Mouse (Mus musculus) olfactory bulb, adult 2 months (tissue): Measurements from ENCODE around the gene 1700113H08Rik.

Source experiments
- CTCF ChIP-seq: fragments of 200-500 bp; IDR thresholded peaks from 2 replicates; pipeline ENCODE4 v1.5.1; 2012; ENCODE audit warnings: low read depth, mild to moderate bottlenecking, low read length, moderate library complexity; ENCODE audit not compliant: insufficient read depth
- POLR2A ChIP-seq: fragments of 200-500 bp; IDR thresholded peaks from 2 replicates; pipeline ENCODE4 v1.6.1; 2012; ENCODE audit warnings: mild to moderate bottlenecking, low read depth, low read length, moderate library complexity; ENCODE audit not compliant: insufficient read depth

- TF ChIP-seq POLR2A (no peak), CTCF (no peak)
These were observed 101.9 kb downstream of the 1700113H08Rik start for GRCm38 (mm10) chr10:87159781-87160180.
